Mouse (Mus musculus) ES-E14 (cell line): ENCODE results near the gene Vdac1. TPM values are rescaled to one million over a fixed set of nuclear protein-coding genes. Genes with fewer than 3 reads are reported as not detected.

Source experiments
- DNase-seq: peaks from one replicate; pipeline ENCODE4 v3.0.0-alpha.2; 2013; ENCODE audit warnings: low read depth, low spot score
- H3K27ac ChIP-seq: 2 replicates; pipeline ENCODE4 v1.5.1; 2012; ENCODE audit warnings: low read depth, mild to moderate bottlenecking, low read length, moderate library complexity, mixed read lengths; ENCODE audit not compliant: poor library complexity, insufficient read depth, severe bottlenecking
- H3K36me3 ChIP-seq: 2 replicates; pipeline ENCODE4 v1.6.1; 2012; ENCODE audit warnings: mild to moderate bottlenecking, low read length, moderate library complexity, mixed read lengths; ENCODE audit not compliant: control insufficient read depth, poor library complexity, insufficient read depth, severe bottlenecking
- H3K4me1 ChIP-seq, 2 experiments: fragments of 150-350 bp in 1 of 2; sonication (generic) in 1 of 2; 2 replicates each; pipeline ENCODE4 v1.6.1; 2012; ENCODE audit warnings: low read length in 2 of 2, mild to moderate bottlenecking in 1 of 2, mixed read lengths in 1 of 2; ENCODE audit not compliant: control insufficient read depth in 2 of 2, insufficient read depth in 2 of 2, poor library complexity in 1 of 2
- H3K4me3 ChIP-seq, 2 experiments: fragments of 150-350 bp in 1 of 2; sonication (generic) in 1 of 2; 2 replicates each; pipeline ENCODE4 v1.5.1; 2012; ENCODE audit warnings: low read length in 2 of 2, low read depth in 1 of 2, mild to moderate bottlenecking in 1 of 2, mixed read lengths in 1 of 2; ENCODE audit not compliant: insufficient read depth in 1 of 2, poor library complexity in 1 of 2, severe bottlenecking in 1 of 2
- H3K9ac ChIP-seq: 2 replicates; pipeline ENCODE4 v1.6.1; 2012; ENCODE audit warnings: low read depth, mild to moderate bottlenecking, low read length, mixed read lengths; ENCODE audit not compliant: poor library complexity, insufficient read depth, severe bottlenecking
- H3K9me3 ChIP-seq: fragments of 150-350 bp; sonication (generic); 2 replicates; pipeline ENCODE4 v1.6.1; 2012; ENCODE audit warnings: low read depth, mild to moderate bottlenecking, low read length; ENCODE audit not compliant: control insufficient read depth, insufficient read depth
- CHD2 ChIP-seq: IDR thresholded peaks from 2 replicates; pipeline ENCODE4 v1.6.1; 2014; ENCODE audit warnings: mild to moderate bottlenecking, low read depth, low read length, inconsistent platforms
- HCFC1 ChIP-seq: IDR thresholded peaks from 2 replicates; pipeline ENCODE4 v1.6.1; 2012; ENCODE audit warnings: low read length, inconsistent platforms, borderline replicate concordance; ENCODE audit not compliant: insufficient read depth
- MAFK ChIP-seq: IDR thresholded peaks from 2 replicates; pipeline ENCODE4 v1.6.1; 2014; ENCODE audit warnings: mild to moderate bottlenecking, low read depth, low read length, inconsistent platforms; ENCODE audit not compliant: insufficient read depth
- ZC3H11A ChIP-seq: IDR thresholded peaks from 2 replicates; pipeline ENCODE4 v1.6.1; 2012; ENCODE audit warnings: low read depth, mild to moderate bottlenecking, inconsistent platforms, low read length, borderline replicate concordance
- ZNF384 ChIP-seq: IDR thresholded peaks from 2 replicates; pipeline ENCODE4 v1.6.1; 2012; ENCODE audit warnings: low read depth, low read length, inconsistent platforms
- in situ Hi-C, 2 experiments: fragments of 600-800 bp; cut with MboI; formaldehyde crosslinking; loops; one replicate each; pipeline ENCODE4 v1.15.1; 2025; ENCODE audit warnings: low sequenced_read_pairs in 2 of 2, inconsistent platforms in 1 of 2; ENCODE audit not compliant: unreplicated experiment in 2 of 2
- total RNA-seq: library from RNA; depleted of rRNA; stranded (reverse); fragments of 300-350 nt; gene quantifications from 2 replicates; pipeline ENCODE4 v1.2.3, GENCODE M21; 2012

Gene Vdac1
- total RNA-seq, 1 experiment = 268 TPM

GRCm38 (mm10) chr11:52340123-52340864 is 20.4 kb upstream of the Vdac1 start:
- Histone ChIP-seq H3K9ac (peak overlapping the region; percentile 33), H3K4me1 (peaks cover 7 to 28% of the 10 kb centered on the region in 2 experiments; a peak in 3 of 4 replicates), H3K27ac (peak overlapping the region; percentile 61), H3K4me3 (peak overlapping the region; percentile 20 to 30; a peak in 3 of 4 replicates), H3K9me3 (no peaks in the 10 kb centered on the region), H3K36me3 (no peaks in the 10 kb centered on the region)
- peak; percentile 62 for DNase-seq
- TF ChIP-seq MAFK (no peak), HCFC1 (peak; percentile 23; the same call in 1 of the 2 replicates)
- in situ Hi-C loops = loop anchor here (10.0 kb wide), 3 partner anchors 85 to 205 kb away; no protein-coding TSS in a partner anchor

- Histone ChIP-seq H3K9ac (peak overlapping the region; percentile 33; the same call in 1 of the 2 replicates), H3K9me3 (no peaks in the 10 kb centered on the region), H3K4me3 (peak overlapping the region; percentile 20 to 26; a peak in 2 of 4 replicates), H3K4me1 (peaks cover 9 to 35% of the 10 kb centered on the region in 2 experiments; a peak in 3 of 4 replicates), H3K27ac (peak overlapping the region; percentile 61), H3K36me3 (no peaks in the 10 kb centered on the region)
- in situ Hi-C loops = loop anchor here (10.0 kb wide), 3 partner anchors 86 to 206 kb away; no protein-coding TSS in a partner anchor
- DNase-seq = no peak
- no peak for TF ChIP-seq MAFK
- TF ChIP-seq HCFC1 = no peak
- TF ChIP-seq CHD2 = no peak
Measured at GRCm38 (mm10) chr11:52341001-52341400, 19.7 kb upstream of the Vdac1 start.

GRCm38 (mm10) chr11:52341476-52341875 is 19.2 kb upstream of the Vdac1 start:
- TF ChIP-seq ZNF384 (no peak), ZC3H11A (no peak), MAFK (no peak), CHD2 (no peak), HCFC1 (no peak)
- no peak overlapping the region for H3K4me3 ChIP-seq
- in situ Hi-C loops = loop anchor here (10.0 kb wide), 3 partner anchors 87 to 207 kb away; no protein-coding TSS in a partner anchor
- no peak for DNase-seq
- peaks cover 9 to 37% of the 10 kb centered on the region in 2 experiments; a peak in 3 of 4 replicates for H3K4me1 ChIP-seq
- H3K36me3 ChIP-seq = no peaks in the 10 kb centered on the region
- H3K9me3 ChIP-seq = no peaks in the 10 kb centered on the region
- 0 out of 2 replicates have a peak overlapping the region, but pooled peaks have one; percentile 61 for H3K27ac ChIP-seq
- peak overlapping the region; percentile 16; the same call in 1 of the 2 replicates for H3K9ac ChIP-seq

- Histone ChIP-seq H3K4me3 (no peak overlapping the region), H3K27ac (no peak overlapping the region), H3K9me3 (no peaks in the 10 kb centered on the region), H3K4me1 (peaks cover 9 to 37% of the 10 kb centered on the region in 2 experiments; a peak in 3 of 4 replicates), H3K9ac (no peak overlapping the region), H3K36me3 (no peaks in the 10 kb centered on the region)
- in situ Hi-C loops = loop anchor here (10.0 kb wide), 3 partner anchors 87 to 207 kb away; no protein-coding TSS in a partner anchor
- no peak for DNase-seq
- TF ChIP-seq CHD2 (no peak), MAFK (no peak), HCFC1 (no peak), ZC3H11A (no peak), ZNF384 (no peak)
Measured at GRCm38 (mm10) chr11:52342296-52342695, 18.4 kb upstream of the Vdac1 start.
